Mouse (Mus musculus) midbrain, embryonic 13.5 days (tissue): Measurements from ENCODE around the gene Mettl7a1. TPM values are rescaled to one million over a fixed set of nuclear protein-coding genes. Genes with fewer than 3 reads are reported as not detected.
A peak's percentile ranks its signal among the peaks of the same experiment; 100 is the strongest.
"Not testable (repeated sequence)": the region's sequence is repeated elsewhere in the genome, so short reads cannot be mapped to it uniquely, and the experiment has no call there.

Experiments
- ATAC-seq: fragments of 200-750 bp; cut with Nextera tagmentation; 2 replicates; pipeline ENCODE4 v1.8.0; 2017; ENCODE audit warnings: mild to moderate bottlenecking, moderate TSS enrichment, moderate library complexity
- H3K27ac ChIP-seq: fragments of 300-500 bp; sonication (generic); 2 replicates; pipeline ENCODE4 v1.5.1; 2015; ENCODE audit warnings: inconsistent platforms, mild to moderate bottlenecking, moderate library complexity
- H3K27me3 ChIP-seq: fragments of 300-500 bp; sonication (generic); 2 replicates; pipeline ENCODE4 v1.6.1; 2015; ENCODE audit warnings: mild to moderate bottlenecking, inconsistent platforms
- H3K36me3 ChIP-seq: fragments of 300-500 bp; sonication (generic); 2 replicates; pipeline ENCODE4 v1.6.1; 2015; ENCODE audit warnings: mild to moderate bottlenecking, inconsistent platforms
- H3K4me1 ChIP-seq: fragments of 300-500 bp; sonication (generic); replicated peaks from 2 replicates; pipeline ENCODE4 v1.6.1; 2015; ENCODE audit warnings: inconsistent platforms
- H3K4me2 ChIP-seq: fragments of 300-500 bp; sonication (generic); replicated peaks from 2 replicates; pipeline ENCODE4 v1.6.1; 2015; ENCODE audit warnings: moderate library complexity, mild to moderate bottlenecking, inconsistent platforms
- H3K4me3 ChIP-seq: fragments of 300-500 bp; sonication (generic); replicated peaks from 2 replicates; pipeline ENCODE4 v1.5.1; 2015; ENCODE audit warnings: mild to moderate bottlenecking, inconsistent platforms
- H3K9ac ChIP-seq: fragments of 300-500 bp; sonication (generic); replicated peaks from 2 replicates; pipeline ENCODE4 v1.6.1; 2015; ENCODE audit warnings: mild to moderate bottlenecking, inconsistent platforms
- H3K9me3 ChIP-seq: fragments of 300-500 bp; sonication (generic); 2 replicates; pipeline ENCODE4 v1.6.1; 2016; ENCODE audit warnings: mild to moderate bottlenecking, inconsistent platforms
- WGBS: fragments of 180-500 bp; shearing (Covaris S2); methylation state at CpG from one replicate; pipeline ENCODE4 v1.1.7; 2015; 5-methylcytosine and 5-hydroxymethylcytosine counted together
- polyA plus RNA-seq: library from polyadenylated mRNA; unstranded; fragments of >200 nt; fragmentation: Nextera tagmentation; extraction: Ambion mirVana; gene quantifications from 2 replicates; pipeline ENCODE4 v1.2.1, GENCODE M21; 2015

Gene Mettl7a1
- polyA plus RNA-seq, 1 experiment from 2014 or later = 4.6 TPM

DNA sequence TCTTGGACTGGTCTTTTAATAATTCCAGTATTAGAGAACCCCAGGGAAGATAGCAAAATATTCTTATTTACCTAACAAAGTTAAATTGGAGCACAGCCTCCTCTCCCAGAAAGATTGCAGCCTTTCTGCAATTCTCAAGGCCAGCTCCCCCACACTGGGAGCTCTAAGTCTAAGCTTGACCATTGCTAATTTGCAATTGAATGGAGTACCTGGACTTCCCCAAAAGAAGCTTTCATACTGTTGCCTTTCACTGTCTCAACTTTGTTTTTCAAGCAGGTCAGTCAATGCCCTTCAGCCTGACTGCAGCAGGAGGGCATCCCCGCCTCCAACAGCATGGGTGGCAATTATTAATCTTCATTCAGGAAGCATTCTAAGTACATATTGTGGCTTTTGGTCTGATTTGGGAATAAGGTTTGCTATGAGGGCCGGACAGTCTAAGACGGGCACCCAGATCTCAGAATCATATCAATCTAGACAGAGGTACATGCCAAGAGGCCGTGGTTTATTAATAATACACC lies 30.1 kb upstream of the Mettl7a1 start:
- H3K9ac ChIP-seq, H3K27me3 ChIP-seq: not testable (repeated sequence)
- WGBS = 89% methylated on average over 4 of the region's 4 CpGs

DNA sequence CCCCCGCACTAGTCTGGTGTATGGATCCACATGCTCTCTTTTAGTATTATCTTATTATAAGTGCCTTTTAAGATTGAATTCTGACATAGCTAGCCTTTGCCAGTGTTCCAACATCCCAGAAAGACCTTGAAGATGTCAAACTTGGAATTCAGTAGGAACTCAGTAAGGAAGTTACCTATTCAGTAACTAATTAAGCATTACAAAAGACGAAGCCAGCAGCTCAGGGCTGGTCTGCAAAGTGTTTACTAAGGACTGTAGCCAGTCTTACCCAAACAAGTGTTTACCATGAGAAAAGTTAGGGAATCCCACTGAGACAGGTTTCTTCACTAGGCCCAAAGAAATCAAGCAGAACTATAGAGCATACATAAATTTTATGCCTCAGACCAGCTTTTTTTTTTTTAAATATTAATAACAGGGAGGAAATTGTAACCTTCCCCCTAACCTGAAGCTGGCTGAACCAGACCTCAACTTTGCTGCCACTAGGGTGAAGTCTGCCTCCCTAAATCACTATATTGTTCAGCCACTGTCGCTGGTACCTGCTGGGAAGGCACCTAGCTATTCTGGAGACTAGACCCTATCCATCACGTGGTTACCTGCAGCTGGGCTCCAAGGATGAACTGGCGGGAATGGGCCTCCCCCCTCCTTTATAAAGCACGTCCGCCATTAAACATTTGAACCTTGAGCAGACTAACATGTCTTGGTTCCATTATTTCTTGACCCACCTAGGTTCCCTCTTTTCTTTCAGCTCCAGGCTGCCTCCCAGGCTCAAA lies 29.0 kb upstream of the Mettl7a1 start:
- Histone ChIP-seq H3K4me2 (no peak overlapping the region), H3K27me3 (0 out of 2 replicates have a peak, but pooled peaks cover 2% of the 10 kb centered on the region), H3K4me3 (no peak overlapping the region), H3K36me3 (no peaks in the 10 kb centered on the region), H3K9me3 (peaks cover 6% of the 10 kb centered on the region), H3K9ac (no peak overlapping the region), H3K27ac (no peak overlapping the region), H3K4me1 (0 out of 2 replicates have a peak, but pooled peaks cover under 1% of the 10 kb centered on the region)
- 87% methylated on average over 7 of the region's 7 CpGs for WGBS
- no peak for ATAC-seq

More for the DNA sequence above, 30.1 kb upstream of the Mettl7a1 start:
- not testable (repeated sequence) for ATAC-seq, H3K27ac ChIP-seq, H3K9me3 ChIP-seq, H3K36me3 ChIP-seq, H3K4me3 ChIP-seq, H3K4me2 ChIP-seq, H3K4me1 ChIP-seq

DNA sequence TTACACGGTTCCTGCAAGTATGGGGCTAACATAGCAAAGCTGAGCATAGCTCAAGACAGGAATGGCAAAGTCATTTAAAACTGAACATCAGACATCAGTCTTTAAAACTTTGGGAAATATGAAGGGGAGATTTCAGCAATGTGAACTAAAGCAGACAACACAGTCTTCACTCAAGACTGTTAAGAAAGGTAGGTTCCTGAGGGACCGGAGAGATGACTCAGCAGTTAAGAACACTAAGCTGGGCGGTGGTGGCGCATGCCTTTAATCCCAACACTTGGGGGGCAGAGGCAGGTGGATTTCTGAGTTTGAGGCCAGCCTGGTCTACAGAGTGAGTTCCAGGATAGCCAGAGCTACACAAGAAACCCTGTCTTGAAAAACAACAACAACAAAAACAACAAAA lies 27.5 kb upstream of the Mettl7a1 start:
- Histone ChIP-seq H3K36me3 (no peaks in the 10 kb centered on the region), H3K4me1 (no peaks in the 10 kb centered on the region), H3K4me2 (no peak overlapping the region), H3K9me3 (peaks cover 5% of the 10 kb centered on the region), H3K27ac (no peak overlapping the region), H3K9ac (no peak overlapping the region), H3K27me3 (no peaks in the 10 kb centered on the region), H3K4me3 (no peak overlapping the region)
- no peak for ATAC-seq
- WGBS = 98% methylated on average over 4 of the region's 4 CpGs

DNA sequence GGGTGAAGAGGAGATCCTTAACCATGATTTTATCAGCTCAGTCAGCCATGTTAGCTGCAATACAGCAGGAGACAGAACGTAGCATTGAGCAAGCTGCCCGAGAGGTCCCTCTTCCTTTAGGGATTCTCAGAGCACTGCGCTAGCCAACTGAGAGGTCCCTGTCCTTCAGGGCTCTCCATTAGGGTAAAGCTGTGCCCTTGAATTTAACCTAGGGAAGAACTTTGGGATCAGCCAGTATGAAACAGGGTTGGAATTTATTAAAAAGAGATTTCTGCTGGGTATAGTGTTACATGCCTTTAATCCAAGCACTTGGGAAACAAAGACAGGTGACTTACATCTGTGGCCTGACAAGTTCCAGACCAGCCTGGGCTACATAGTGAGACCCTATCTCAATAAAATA lies 26.4 kb upstream of the Mettl7a1 start:
- ATAC-seq = no peak

DNA sequence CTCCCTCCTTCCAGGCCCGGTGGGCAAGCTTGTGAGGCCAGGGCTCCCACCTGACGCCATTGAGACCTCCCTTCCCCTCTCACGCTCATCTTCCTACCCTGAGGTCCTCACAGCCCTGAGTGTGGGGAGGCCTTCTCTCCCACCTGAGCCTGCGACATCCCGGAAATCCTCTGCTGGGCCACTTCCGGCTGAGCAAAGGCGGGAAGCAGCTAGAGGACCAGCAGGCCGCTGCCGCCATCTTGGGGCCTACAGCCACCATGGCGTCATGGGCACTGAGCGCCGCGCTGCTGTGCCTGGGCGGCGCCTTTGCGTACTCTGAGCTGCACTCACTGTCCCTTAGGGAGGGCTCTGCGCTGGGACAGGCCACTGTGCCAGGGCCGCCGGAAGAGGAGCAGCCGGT lies 23.3 kb upstream of the Mettl7a1 start, which contains the start of gene Tmprss12:
Gene Tmprss12, plus strand, starts transcription at position 212 of the 400 bp plus-strand sequence.
- Histone ChIP-seq H3K27me3 (no peaks in the 10 kb centered on the region), H3K27ac (no peak within 1 kb of the TSS), H3K4me2 (no peak within 1 kb of the TSS), H3K9ac (no peak within 1 kb of the TSS), H3K9me3 (no peaks in the 10 kb centered on the region), H3K36me3 (no peaks in the 10 kb centered on the region), H3K4me1 (no peaks in the 10 kb centered on the region), H3K4me3 (no peak within 1 kb of the TSS)
- no peak for ATAC-seq
- WGBS = 96% methylated on average over 20 of the region's 20 CpGs

More for the DNA sequence above, 26.4 kb upstream of the Mettl7a1 start:
- H3K27ac ChIP-seq = no peak overlapping the region
- peaks cover 3% of the 10 kb centered on the region; the same call in 1 of the 2 replicates for H3K9me3 ChIP-seq
- H3K27me3 ChIP-seq = no peaks in the 10 kb centered on the region
- H3K4me2 ChIP-seq = no peak overlapping the region
- no peak overlapping the region for H3K9ac ChIP-seq
- WGBS = 92% methylated on average over 3 of the region's 3 CpGs
- no peaks in the 10 kb centered on the region for H3K36me3 ChIP-seq
- H3K4me1 ChIP-seq = no peaks in the 10 kb centered on the region
- H3K4me3 ChIP-seq = no peak overlapping the region

DNA sequence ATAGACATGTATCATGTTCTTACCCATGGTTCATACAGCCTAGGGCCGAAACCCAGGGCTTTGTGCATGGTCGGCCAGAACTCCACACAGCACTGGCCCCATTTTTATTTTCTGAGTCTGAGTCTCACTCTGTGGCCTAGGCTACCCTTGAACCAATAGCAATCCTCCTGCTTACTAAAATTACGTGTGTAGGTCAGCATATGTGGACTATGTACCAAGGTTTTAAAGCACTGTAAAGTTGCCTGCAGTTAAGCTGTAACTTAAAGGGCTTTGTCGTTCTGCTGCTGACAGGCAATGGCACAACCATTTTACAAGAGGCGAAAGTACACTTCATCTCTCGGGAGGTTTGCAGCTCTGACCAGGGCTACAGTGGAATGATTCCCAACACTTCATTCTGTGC lies 15.0 kb upstream of the Mettl7a1 start:
- no peak overlapping the region for H3K4me3 ChIP-seq
- WGBS = 92% methylated on average over 6 of the region's 6 CpGs
- H3K27me3 ChIP-seq = no peaks in the 10 kb centered on the region
- H3K9me3 ChIP-seq = no peaks in the 10 kb centered on the region
- H3K9ac ChIP-seq = no peak overlapping the region
- no peak for ATAC-seq
- no peak overlapping the region for H3K4me2 ChIP-seq
- no peak overlapping the region for H3K27ac ChIP-seq
- H3K36me3 ChIP-seq = no peaks in the 10 kb centered on the region
- H3K4me1 ChIP-seq = no peaks in the 10 kb centered on the region

DNA sequence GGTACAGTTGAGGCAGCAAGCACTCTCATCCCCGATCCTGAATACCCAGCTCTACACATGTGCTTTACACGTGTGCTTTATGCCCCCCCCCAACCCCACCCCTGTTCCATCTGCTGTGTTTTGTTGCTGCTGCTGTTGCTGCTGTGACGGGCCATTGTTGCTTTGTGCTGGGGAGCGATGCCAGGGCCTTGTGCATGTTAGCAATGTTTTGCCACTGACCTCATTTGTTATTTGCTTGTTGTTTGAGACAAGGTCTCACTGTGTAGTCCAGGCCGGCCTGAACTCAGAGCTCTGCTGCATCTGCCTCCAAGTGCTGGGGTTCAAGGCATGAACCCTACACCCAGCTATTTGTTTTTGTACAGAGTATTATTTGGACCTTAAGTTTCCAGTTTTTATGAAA lies 13.1 kb upstream of the Mettl7a1 start:
- Histone ChIP-seq H3K27me3 (no peaks in the 10 kb centered on the region), H3K27ac (no peak overlapping the region), H3K36me3 (no peaks in the 10 kb centered on the region), H3K4me1 (no peaks in the 10 kb centered on the region), H3K4me3 (no peak overlapping the region), H3K9me3 (no peaks in the 10 kb centered on the region), H3K9ac (no peak overlapping the region), H3K4me2 (no peak overlapping the region)
- 82% methylated on average over 5 of the region's 5 CpGs for WGBS
- no peak for ATAC-seq

DNA sequence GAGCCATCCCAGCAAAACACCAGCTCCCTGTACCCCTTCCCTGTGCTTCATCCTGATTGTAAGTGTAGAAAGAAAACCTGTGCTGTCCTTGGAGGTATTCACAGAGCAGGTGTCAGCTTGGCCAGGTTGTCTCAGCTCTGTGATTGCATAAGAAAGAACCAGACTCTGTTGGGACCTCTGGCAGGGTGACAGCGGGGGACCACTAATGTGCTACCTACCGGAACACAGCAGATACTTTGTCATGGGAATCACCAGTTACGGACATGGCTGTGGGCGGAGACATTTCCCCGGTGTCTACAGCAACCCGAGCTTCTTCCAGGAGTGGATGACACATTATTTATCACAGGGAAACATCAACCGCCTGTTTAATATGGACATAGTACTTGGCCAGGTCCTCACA lies 11.6 kb upstream of the Mettl7a1 start:
- Histone ChIP-seq H3K36me3 (no peaks in the 10 kb centered on the region), H3K9me3 (no peaks in the 10 kb centered on the region), H3K4me3 (no peak overlapping the region), H3K4me2 (no peak overlapping the region), H3K27ac (no peak overlapping the region), H3K27me3 (no peaks in the 10 kb centered on the region), H3K9ac (no peak overlapping the region), H3K4me1 (no peaks in the 10 kb centered on the region)
- 75% methylated on average over 7 of the region's 7 CpGs for WGBS
- ATAC-seq = no peak

DNA sequence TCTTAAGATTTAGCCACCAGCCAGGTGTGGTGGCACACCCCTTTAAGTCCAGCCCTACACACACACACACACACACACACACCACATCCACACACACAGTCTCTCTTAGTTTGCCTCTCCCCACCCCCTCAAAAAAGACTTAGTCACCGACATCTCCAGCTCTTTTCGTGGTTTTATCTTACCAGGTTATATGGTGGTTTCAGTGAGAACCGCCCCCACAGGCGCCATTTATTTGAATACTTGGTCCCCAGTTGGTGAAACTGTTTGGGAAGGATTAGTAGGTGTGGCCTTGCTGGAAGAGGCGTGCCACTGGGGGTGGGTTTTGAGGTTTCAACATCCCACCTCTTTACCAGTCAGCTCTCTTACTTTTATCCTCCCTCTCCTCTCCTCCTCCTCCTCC lies 6.1 kb upstream of the Mettl7a1 start:
- no peak overlapping the region for H3K4me2 ChIP-seq
- H3K27me3 ChIP-seq = no peaks in the 10 kb centered on the region
- H3K4me3 ChIP-seq = no peak overlapping the region
- no peaks in the 10 kb centered on the region for H3K9me3 ChIP-seq
- no peak for ATAC-seq
- H3K4me1 ChIP-seq = no peaks in the 10 kb centered on the region
- no peak overlapping the region for H3K27ac ChIP-seq
- no peak overlapping the region for H3K9ac ChIP-seq
- 91% methylated on average over 5 of the region's 5 CpGs for WGBS
- H3K36me3 ChIP-seq = no peaks in the 10 kb centered on the region

DNA sequence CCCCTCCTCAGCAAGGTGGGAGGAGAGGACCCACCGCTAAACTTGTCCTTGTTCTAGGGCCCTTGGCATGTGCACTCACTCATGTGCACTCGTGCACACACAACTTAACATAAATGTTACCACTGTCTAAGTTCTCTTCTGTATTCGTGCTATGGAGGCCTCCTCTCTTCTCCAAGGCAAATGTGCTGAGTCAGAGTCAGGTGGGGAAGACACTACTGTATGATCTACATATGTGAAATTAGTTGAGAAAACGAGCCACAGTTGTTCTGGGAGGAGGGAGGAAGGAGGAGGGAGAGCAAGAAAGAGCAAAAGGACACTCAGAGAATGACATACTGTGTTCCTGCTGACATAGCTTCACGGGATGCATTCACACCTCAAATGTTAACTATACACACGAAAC lies 3.4 kb upstream of the Mettl7a1 start:
- H3K4me1 ChIP-seq = peaks cover 11% of the 10 kb centered on the region
- no peak for ATAC-seq
- H3K27me3 ChIP-seq = no peaks in the 10 kb centered on the region
- no peak overlapping the region for H3K9ac ChIP-seq
- no peaks in the 10 kb centered on the region for H3K9me3 ChIP-seq
- H3K4me3 ChIP-seq = no peak overlapping the region
- WGBS = 81% methylated on average over 6 of the region's 6 CpGs
- H3K36me3 ChIP-seq = no peaks in the 10 kb centered on the region
- H3K4me2 ChIP-seq = no peak overlapping the region
- H3K27ac ChIP-seq = no peak overlapping the region

DNA sequence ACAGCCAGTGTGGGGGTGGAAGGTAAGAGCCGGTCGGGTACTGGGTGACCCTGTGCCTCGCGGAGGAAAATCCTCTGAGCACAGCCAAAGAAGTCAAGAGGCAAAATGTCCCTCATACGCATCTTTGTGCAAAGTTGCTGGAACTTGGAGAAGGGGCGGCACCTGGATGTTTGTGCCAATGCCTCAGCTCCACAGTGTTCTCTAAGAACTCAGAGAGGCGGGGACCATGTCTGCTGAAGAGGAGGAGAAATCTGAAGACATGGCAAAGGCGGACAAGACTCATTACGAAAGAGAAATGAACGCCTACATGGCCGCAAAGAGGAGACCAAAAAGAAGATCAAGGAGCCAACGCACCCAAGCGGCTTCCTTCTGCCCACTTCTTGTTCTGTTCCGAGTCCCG lies 2.4 kb upstream of the Mettl7a1 start:
- Histone ChIP-seq H3K9me3 (no peaks in the 10 kb centered on the region), H3K9ac (no peak overlapping the region), H3K36me3 (no peaks in the 10 kb centered on the region), H3K27me3 (no peaks in the 10 kb centered on the region), H3K4me2 (no peak overlapping the region), H3K4me1 (peaks cover 14% of the 10 kb centered on the region), H3K27ac (no peak overlapping the region), H3K4me3 (no peak overlapping the region)
- 55% methylated on average over 15 of the region's 15 CpGs for WGBS
- no peak for ATAC-seq

DNA sequence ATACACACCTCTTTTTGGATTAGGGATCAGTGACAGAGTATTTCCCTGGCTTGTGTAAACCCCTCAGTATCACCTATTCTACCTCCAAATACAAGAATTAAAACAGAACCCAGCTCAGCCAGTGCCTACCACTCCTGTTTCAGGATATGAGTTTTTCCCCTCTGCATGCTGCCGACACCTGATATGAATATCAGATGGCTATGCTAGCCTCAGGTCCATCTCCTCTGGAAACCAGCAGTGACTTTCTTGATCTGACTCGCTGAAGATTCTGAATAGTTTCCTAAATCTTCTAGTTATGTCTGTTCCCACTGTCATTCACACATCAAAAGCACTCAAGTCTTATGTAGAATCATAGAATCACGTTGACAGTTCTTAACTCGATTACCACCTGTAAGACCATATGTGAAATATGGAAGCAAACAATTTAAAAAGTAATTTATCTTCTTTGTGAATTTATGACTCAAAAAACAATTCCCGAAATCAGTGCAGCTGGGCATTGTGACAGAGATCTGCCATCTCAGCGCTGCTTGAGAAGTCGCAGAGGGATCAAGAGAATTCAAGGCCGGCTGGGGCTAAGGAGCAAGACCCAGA lies 417 bp upstream of the Mettl7a1 start:
- Histone ChIP-seq H3K4me1 (peaks cover 17% of the 10 kb centered on the region), H3K9ac (no peak overlapping the region), H3K27me3 (no peaks in the 10 kb centered on the region), H3K27ac (peak overlapping the region; percentile 91), H3K36me3 (no peaks in the 10 kb centered on the region), H3K9me3 (no peaks in the 10 kb centered on the region), H3K4me2 (peak overlapping the region; percentile 71), H3K4me3 (peak overlapping the region; percentile 57)
- ATAC-seq = no peak
- 52% methylated on average over 8 of the region's 8 CpGs for WGBS
